Mouse (Mus musculus) liver, postnatal 0 days (tissue): ENCODE measurements around the gene Ptcra.

Experiments
- CTCF ChIP-seq: sonication (generic); IDR thresholded peaks from 2 replicates; pipeline ENCODE4 v1.5.1; 2016; ENCODE audit warnings: antibody characterized with exemption, low read depth
- EP300 ChIP-seq: IDR thresholded peaks from 2 replicates; pipeline ENCODE4 v1.6.1; 2016; ENCODE audit warnings: antibody characterized with exemption, low read depth, mild to moderate bottlenecking

DNA sequence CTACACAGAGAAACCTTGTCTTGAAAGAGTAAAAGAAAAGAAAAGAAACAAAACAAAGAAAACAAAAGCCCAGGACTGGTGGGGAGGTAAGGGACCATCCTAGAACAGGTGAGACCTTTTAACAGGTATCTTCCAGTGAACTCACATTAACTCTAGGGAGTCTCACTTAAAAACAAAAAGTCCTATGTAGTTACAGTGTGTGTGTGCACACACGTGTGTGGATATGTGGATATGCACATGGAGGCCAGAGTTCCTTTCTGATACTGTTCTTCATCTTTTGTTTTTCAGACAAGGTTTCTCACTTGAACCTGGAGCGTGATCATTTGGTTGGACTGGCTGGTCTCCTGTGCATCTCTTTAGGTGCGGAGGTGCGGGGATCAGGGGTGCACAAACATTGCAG, 12.9 kb downstream of the Ptcra start:
- TF ChIP-seq EP300, result no peak
- TF ChIP-seq CTCF, result no peak
